Mouse (Mus musculus) megakaryocyte, embryonic 14.5 days (primary cell): ENCODE measurements around the gene Dnajc14. TPM values are rescaled to one million over a fixed set of nuclear protein-coding genes. Genes with fewer than 3 reads are reported as not detected.
A peak's percentile ranks its signal among the peaks of the same experiment; 100 is the strongest.
"Not testable (repeated sequence)": the region's sequence is repeated elsewhere in the genome, so short reads cannot be mapped to it uniquely, and the experiment has no call there.

Experiments
- H3K27me3 ChIP-seq: replicated peaks from 2 replicates; pipeline ENCODE3; 2012; ENCODE audit warnings: inconsistent platforms
- H3K36me3 ChIP-seq: replicated peaks from 2 replicates; pipeline ENCODE3; 2012; ENCODE audit warnings: low read length, inconsistent platforms, mixed read lengths
- H3K4me1 ChIP-seq: 2 replicates; pipeline ENCODE4 v1.6.1; 2012; ENCODE audit warnings: inconsistent platforms
- H3K4me3 ChIP-seq: replicated peaks from 2 replicates; pipeline ENCODE3; 2012; ENCODE audit warnings: moderate library complexity, mild to moderate bottlenecking, inconsistent platforms
- H3K9me3 ChIP-seq: 2 replicates; pipeline ENCODE4 v1.6.1; 2012; ENCODE audit warnings: inconsistent platforms
- FLI1 ChIP-seq: IDR thresholded peaks from 2 replicates; pipeline ENCODE4 v1.6.1; 2012; ENCODE audit warnings: low read length, inconsistent platforms, mixed read lengths
- GATA1 ChIP-seq: IDR thresholded peaks from 3 replicates; pipeline ENCODE4 v1.6.1; 2012; ENCODE audit warnings: mixed read lengths, low read length, inconsistent platforms, borderline replicate concordance
- polyA plus RNA-seq: library from polyadenylated mRNA; stranded (reverse); fragments of >175 nt; gene quantifications from 2 replicates; pipeline ENCODE4 v1.2.3, GENCODE M21; 2012; ENCODE audit warnings: low replicate concordance; ENCODE audit not compliant: insufficient read depth

Dnajc14 gene
- polyA plus RNA-seq, 1 experiment, result 13.4 TPM

- Histone ChIP-seq H3K27me3 (no peaks in the 10 kb centered on the region), H3K4me1 (peaks cover 27% of the 10 kb centered on the region), H3K36me3 (peaks cover 80% of the 10 kb centered on the region), H3K4me3 (no peak within 1 kb of the TSS), H3K9me3 (no peaks in the 10 kb centered on the region)
- TF ChIP-seq FLI1 (no peak), GATA1 (no peak)
These were observed 13.2 kb downstream of the Dnajc14 start, which contains the start of gene Sarnp for GRCm38 (mm10) chr10:128817033-128817432. TSS of gene Sarnp (plus strand) at chr10:128817333.

GRCm38 (mm10) chr10:128820217-128820616 lies 16.4 kb downstream of the Dnajc14 start:
- Histone ChIP-seq H3K9me3 (no peaks in the 10 kb centered on the region), H3K4me1 (peaks cover 33% of the 10 kb centered on the region), H3K27me3 (no peaks in the 10 kb centered on the region), H3K36me3 (peaks cover 62% of the 10 kb centered on the region), H3K4me3 (peak overlapping the region; percentile 35)
- no peak for TF ChIP-seq GATA1
- TF ChIP-seq FLI1, result no peak

DNA sequence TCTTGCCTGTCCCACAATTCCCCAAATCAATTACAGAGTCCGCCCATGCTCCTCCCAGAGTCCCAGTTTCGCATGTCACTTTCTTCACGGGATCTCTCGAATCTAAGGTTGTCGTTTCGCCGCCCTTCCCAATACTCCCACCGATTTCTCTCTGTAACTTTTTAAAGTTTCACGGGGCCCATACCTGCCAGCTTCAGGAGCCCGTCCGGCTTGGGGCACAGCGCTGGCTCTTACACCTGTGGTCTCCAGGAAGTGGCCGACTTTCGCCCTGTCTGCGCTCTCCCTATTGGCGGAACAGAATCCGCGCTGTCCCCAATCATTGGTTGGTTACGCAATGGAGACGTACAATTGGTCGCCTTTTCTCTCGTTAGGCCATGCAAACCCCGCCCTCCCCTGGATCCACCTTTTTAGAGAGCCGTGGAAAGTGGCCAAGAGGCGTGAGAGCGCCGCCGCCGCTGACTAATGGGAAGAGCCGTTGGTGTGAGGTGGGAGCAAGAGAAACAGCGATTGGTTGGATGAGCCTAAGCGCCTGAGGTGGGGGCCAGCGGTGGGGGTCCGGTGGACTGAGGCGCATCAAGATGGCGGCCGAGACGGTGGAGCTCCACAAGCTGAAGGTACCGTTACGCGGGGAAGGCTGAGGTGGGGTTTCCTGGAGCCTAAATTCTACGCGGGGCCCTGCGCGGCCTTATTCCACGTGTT lies 17.6 kb downstream of the Dnajc14 start, which contains the start of gene Ormdl2:
Gene Ormdl2 (minus strand): TSS at position 288 of the 699 bp plus-strand sequence.
- Histone ChIP-seq H3K4me1 (peaks cover 37% of the 10 kb centered on the region), H3K27me3 (no peaks in the 10 kb centered on the region), H3K36me3 (peaks cover 56% of the 10 kb centered on the region), H3K9me3 (no peaks in the 10 kb centered on the region), H3K4me3 (peak within 1 kb of the TSS; percentile 95)
- TF ChIP-seq FLI1, result no peak
- no peak for TF ChIP-seq GATA1

DNA sequence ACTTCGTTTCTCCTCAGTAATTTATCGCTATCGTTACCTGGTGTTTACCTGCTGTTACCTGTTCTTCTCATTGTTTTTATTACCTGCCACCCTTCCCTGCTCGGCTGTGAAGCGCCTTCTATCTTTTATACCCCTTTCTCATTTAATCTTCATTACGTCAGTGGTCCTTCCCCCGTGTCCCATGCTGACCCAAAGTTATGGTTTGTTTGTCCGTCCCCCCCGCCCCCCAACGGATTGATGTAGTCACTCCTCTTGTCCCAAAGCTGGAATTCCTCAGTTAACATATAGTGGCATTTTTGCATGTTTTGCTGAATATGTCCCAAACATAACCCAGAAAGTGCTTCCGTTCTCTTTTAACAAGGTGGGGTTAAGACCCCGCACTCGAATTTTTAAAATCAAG lies 18.3 kb downstream of the Dnajc14 start:
- Histone ChIP-seq H3K36me3 (peaks cover 56% of the 10 kb centered on the region), H3K4me3 (peak overlapping the region; percentile 95), H3K27me3 (no peaks in the 10 kb centered on the region), H3K9me3 (no peaks in the 10 kb centered on the region), H3K4me1 (peaks cover 37% of the 10 kb centered on the region)
- TF ChIP-seq GATA1 (no peak), FLI1 (no peak)

DNA sequence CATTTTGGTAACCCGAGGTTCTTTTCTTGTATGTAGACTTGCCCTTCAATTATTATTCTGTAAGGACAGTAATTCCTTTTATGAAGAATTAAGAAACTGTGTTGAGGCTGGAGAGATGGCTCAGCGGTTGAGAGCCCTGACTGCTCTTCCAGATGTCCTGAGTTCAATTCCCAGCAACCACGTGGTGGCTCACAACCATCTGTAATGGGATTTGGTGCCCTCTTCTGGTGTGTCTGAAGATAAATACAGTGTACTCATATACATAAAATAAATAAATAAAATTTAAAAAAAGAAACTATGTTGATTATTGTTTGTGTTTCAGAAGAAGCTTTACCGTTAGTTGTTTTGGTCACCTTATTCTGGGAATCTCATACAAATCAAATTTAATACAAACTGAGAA lies 19.2 kb downstream of the Dnajc14 start:
- not testable (repeated sequence) for H3K27me3 ChIP-seq, H3K9me3 ChIP-seq
- H3K36me3 ChIP-seq, result peaks cover 54% of the 10 kb centered on the region
- peak overlapping the region; percentile 95 for H3K4me3 ChIP-seq
- H3K4me1 ChIP-seq, result peaks cover 37% of the 10 kb centered on the region

GRCm38 (mm10) chr10:128823821-128824220 lies 20.0 kb downstream of the Dnajc14 start:
- H3K27me3 ChIP-seq, result no peaks in the 10 kb centered on the region
- H3K9me3 ChIP-seq, result no peaks in the 10 kb centered on the region
- H3K36me3 ChIP-seq, result peaks cover 51% of the 10 kb centered on the region
- no peak overlapping the region for H3K4me3 ChIP-seq
- TF ChIP-seq GATA1, result no peak
- TF ChIP-seq FLI1, result no peak
- peaks cover 37% of the 10 kb centered on the region for H3K4me1 ChIP-seq

GRCm38 (mm10) chr10:128837400-128837799 lies 33.5 kb downstream of the Dnajc14 start:
- no peak overlapping the region for H3K4me3 ChIP-seq
- TF ChIP-seq GATA1 (no peak), FLI1 (no peak)
- peaks cover 93% of the 10 kb centered on the region for H3K36me3 ChIP-seq

DNA sequence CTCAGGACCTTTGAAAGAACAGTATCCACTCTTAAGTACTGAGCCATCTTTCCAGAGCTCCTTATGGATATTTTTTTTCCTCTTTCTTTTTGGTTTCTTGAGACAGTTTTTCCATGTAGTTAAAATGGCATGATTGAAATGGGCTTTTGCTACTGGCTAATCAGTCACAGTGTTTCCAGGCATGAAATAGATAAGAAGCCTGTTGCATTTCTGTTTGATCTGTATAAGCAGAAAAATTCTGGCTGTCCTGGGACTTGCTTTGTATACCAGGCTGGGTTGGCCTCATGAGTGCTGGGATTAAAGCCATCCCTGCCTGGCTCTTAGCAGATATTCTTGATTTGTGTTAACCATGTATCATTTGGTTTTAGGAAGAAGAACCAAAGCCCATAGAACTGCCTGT lies 35.6 kb downstream of the Dnajc14 start:
- no peak for TF ChIP-seq FLI1
- no peak for TF ChIP-seq GATA1
- Histone ChIP-seq H3K36me3 (peaks cover 91% of the 10 kb centered on the region), H3K27me3 (no peaks in the 10 kb centered on the region), H3K4me3 (no peak overlapping the region), H3K9me3 (no peaks in the 10 kb centered on the region), H3K4me1 (peaks cover 3% of the 10 kb centered on the region; the same call in 1 of the 2 replicates)

More at GRCm38 (mm10) chr10:128837400-128837799, 33.5 kb downstream of the Dnajc14 start:
- peaks cover 3% of the 10 kb centered on the region; the same call in 1 of the 2 replicates for H3K9me3 ChIP-seq
- H3K27me3 ChIP-seq, result no peaks in the 10 kb centered on the region
- peaks cover 3% of the 10 kb centered on the region; the same call in 1 of the 2 replicates for H3K4me1 ChIP-seq

DNA sequence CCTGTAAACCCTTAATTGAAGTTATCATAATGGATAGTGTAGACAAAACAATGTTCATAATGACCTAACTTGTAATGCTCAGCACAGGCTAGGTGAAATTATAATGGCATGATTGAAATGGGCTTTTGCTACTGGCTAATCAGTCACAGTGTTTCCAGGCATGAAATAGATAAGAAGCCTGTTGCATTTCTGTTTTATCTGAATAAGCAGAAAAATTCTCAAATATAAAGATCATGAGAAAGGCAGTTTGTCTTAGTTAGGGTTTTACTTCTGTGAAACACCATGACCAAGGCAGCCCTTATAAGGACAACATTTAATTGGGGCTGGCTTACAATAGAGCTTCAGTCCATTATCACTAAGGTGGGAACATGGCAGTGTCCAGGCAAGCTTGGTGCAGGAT lies 36.8 kb downstream of the Dnajc14 start:
- no peaks in the 10 kb centered on the region for H3K9me3 ChIP-seq
- H3K36me3 ChIP-seq, result peaks cover 92% of the 10 kb centered on the region
- H3K4me3 ChIP-seq, result no peak overlapping the region
- H3K4me1 ChIP-seq, result peaks cover 3% of the 10 kb centered on the region; the same call in 1 of the 2 replicates
- TF ChIP-seq GATA1 (no peak), FLI1 (no peak)
- H3K27me3 ChIP-seq, result no peaks in the 10 kb centered on the region

DNA sequence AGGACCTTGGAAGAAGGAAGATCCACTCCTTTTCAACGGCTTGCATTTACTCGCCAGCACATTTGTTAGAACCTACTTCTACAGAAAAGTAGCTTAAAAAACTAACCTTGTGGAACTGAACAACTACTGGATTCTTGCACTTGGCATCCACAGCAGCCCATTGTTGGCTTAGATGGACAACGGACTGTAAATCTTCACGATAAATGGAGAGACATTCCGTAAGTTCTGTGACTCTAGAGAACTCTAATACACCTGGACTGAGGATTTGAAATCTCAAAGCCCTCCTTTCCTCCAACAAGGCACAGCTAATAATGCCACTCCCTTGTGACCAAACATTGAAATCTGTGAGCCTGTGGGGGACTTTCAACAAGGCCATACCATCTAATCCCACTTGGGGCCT lies 39.4 kb downstream of the Dnajc14 start:
- H3K27me3 ChIP-seq, result no peaks in the 10 kb centered on the region
- H3K36me3 ChIP-seq, result peaks cover 95% of the 10 kb centered on the region
- H3K9me3 ChIP-seq, result no peaks in the 10 kb centered on the region
- peaks cover 10% of the 10 kb centered on the region; the same call in 1 of the 2 replicates for H3K4me1 ChIP-seq
- no peak for TF ChIP-seq FLI1
- TF ChIP-seq GATA1, result no peak
- H3K4me3 ChIP-seq, result no peak overlapping the region
